Mouse (Mus musculus) CH12.LX (cell line): ENCODE measurements around the gene Tkt. TPM values are rescaled to one million over a fixed set of nuclear protein-coding genes. Genes with fewer than 3 reads are reported as not detected.

ENCODE experiments used
- DNase-seq: peaks from one replicate; pipeline ENCODE4 v3.0.0-alpha.2; 2013; ENCODE audit errors: extremely low read depth
- H3K27ac ChIP-seq: 2 replicates; pipeline ENCODE4 v1.5.1; 2012; ENCODE audit warnings: low read depth, mild to moderate bottlenecking, control low read depth, moderate library complexity; ENCODE audit not compliant: insufficient read depth
- H3K27me3 ChIP-seq: replicated peaks from 2 replicates; pipeline ENCODE3; 2012; ENCODE audit warnings: inconsistent platforms
- H3K36me3 ChIP-seq, 2 experiments: replicated peaks in 1 of 2; 2 replicates each; pipeline versions ENCODE3 to v1.6.1; 2012; ENCODE audit warnings: inconsistent platforms in 1 of 2, low read length in 1 of 2, mild to moderate bottlenecking in 1 of 2, mixed read lengths in 1 of 2, moderate library complexity in 1 of 2; ENCODE audit not compliant: control insufficient read depth in 1 of 2, insufficient read depth in 1 of 2
- H3K4me1 ChIP-seq, 2 experiments: 2 replicates each; pipeline ENCODE4 v1.6.1; 2012; ENCODE audit warnings: inconsistent platforms in 1 of 2, moderate library complexity in 1 of 2; ENCODE audit not compliant: insufficient read depth in 2 of 2, control insufficient read depth in 1 of 2
- H3K4me2 ChIP-seq: 2 replicates; pipeline ENCODE4 v1.6.1; 2012; ENCODE audit warnings: low read depth, mild to moderate bottlenecking, control low read depth; ENCODE audit not compliant: poor library complexity, insufficient read depth, severe bottlenecking
- H3K4me3 ChIP-seq, 3 experiments: fragments of 150-350 bp in 1 of 3; sonication (generic) in 1 of 3; replicated peaks in 1 of 3; 2 replicates each; pipeline versions ENCODE3 to v1.5.1; 2011 to 2012; ENCODE audit warnings: low read depth in 2 of 3, low read length in 2 of 3, mild to moderate bottlenecking in 2 of 3, moderate library complexity in 2 of 3, control low read depth in 1 of 3, improper control_type of control experiment in 1 of 3, inconsistent platforms in 1 of 3, mixed read lengths in 1 of 3; ENCODE audit not compliant: poor library complexity in 1 of 3
- H3K79me2 ChIP-seq: replicated peaks from 2 replicates; pipeline ENCODE4 v1.6.1; 2012; ENCODE audit warnings: mild to moderate bottlenecking, moderate library complexity; ENCODE audit not compliant: control insufficient read depth, poor library complexity, insufficient read depth, severe bottlenecking; ENCODE audit errors: extremely low read depth
- H3K9ac ChIP-seq: 2 replicates; pipeline ENCODE4 v1.6.1; 2012; ENCODE audit warnings: low read depth, mild to moderate bottlenecking, control low read depth, moderate library complexity; ENCODE audit not compliant: insufficient read depth
- H3K9me3 ChIP-seq: replicated peaks from 2 replicates; pipeline ENCODE3; 2012; ENCODE audit warnings: low read length, inconsistent platforms, mixed read lengths
- BHLHE40 ChIP-seq: IDR thresholded peaks from 2 replicates; pipeline ENCODE4 v1.6.1; 2011; ENCODE audit warnings: mild to moderate bottlenecking, low read depth, low read length, improper control_type of control experiment
- CHD1 ChIP-seq: IDR thresholded peaks from 2 replicates; pipeline ENCODE4 v1.6.1; 2012; ENCODE audit warnings: low read depth, low read length, improper control_type of control experiment, inconsistent platforms
- ELF1 ChIP-seq: IDR thresholded peaks from 2 replicates; pipeline ENCODE4 v1.6.1; 2014; ENCODE audit warnings: low read depth, mild to moderate bottlenecking, inconsistent platforms, low read length, improper control_type of control experiment
- EP300 ChIP-seq: IDR thresholded peaks from 2 replicates; pipeline ENCODE4 v1.6.1; 2011; ENCODE audit warnings: low read length, improper control_type of control experiment
- ETS1 ChIP-seq: conservative IDR thresholded peaks from 2 replicates; pipeline ENCODE4 v1.6.1; 2012; ENCODE audit warnings: low read depth, mild to moderate bottlenecking, inconsistent platforms, low read length, improper control_type of control experiment, moderate library complexity
- HCFC1 ChIP-seq: IDR thresholded peaks from 2 replicates; pipeline ENCODE4 v1.6.1; 2012; ENCODE audit warnings: low read depth, mild to moderate bottlenecking, inconsistent platforms, low read length, improper control_type of control experiment
- IRF4 ChIP-seq: IDR thresholded peaks from 2 replicates; pipeline ENCODE4 v1.6.1; 2014; ENCODE audit warnings: low read depth, mild to moderate bottlenecking, inconsistent platforms, low read length, improper control_type of control experiment
- JUN ChIP-seq: IDR thresholded peaks from 2 replicates; pipeline ENCODE4 v1.6.1; 2011; ENCODE audit warnings: low read depth, mild to moderate bottlenecking, low read length, improper control_type of control experiment, moderate library complexity; ENCODE audit not compliant: insufficient read depth
- KAT2A ChIP-seq: IDR thresholded peaks from 2 replicates; pipeline ENCODE4 v1.6.1; 2012; ENCODE audit warnings: low read length, improper control_type of control experiment, inconsistent platforms; ENCODE audit not compliant: insufficient replicate concordance
- MAFK ChIP-seq: IDR thresholded peaks from 2 replicates; pipeline ENCODE4 v1.6.1; 2011; ENCODE audit warnings: low read length, improper control_type of control experiment; ENCODE audit not compliant: insufficient replicate concordance
- MYC ChIP-seq: IDR thresholded peaks from 2 replicates; pipeline ENCODE4 v1.6.1; 2011; ENCODE audit warnings: low read depth, mild to moderate bottlenecking, improper control_type of control experiment, low read length
- SIN3A ChIP-seq: IDR thresholded peaks from 2 replicates; pipeline ENCODE4 v1.6.1; 2012; ENCODE audit warnings: low read length, improper control_type of control experiment, inconsistent platforms
- SMC3 ChIP-seq: IDR thresholded peaks from 2 replicates; pipeline ENCODE4 v1.6.1; 2011; ENCODE audit warnings: low read depth, low read length, improper control_type of control experiment
- TCF12 ChIP-seq: IDR thresholded peaks from 2 replicates; pipeline ENCODE4 v1.6.1; 2014; ENCODE audit warnings: low read depth, mild to moderate bottlenecking, inconsistent platforms, low read length, improper control_type of control experiment
- UBTF ChIP-seq: IDR thresholded peaks from 2 replicates; pipeline ENCODE4 v1.6.1; 2012; ENCODE audit warnings: low read depth, mild to moderate bottlenecking, inconsistent platforms, low read length, improper control_type of control experiment, moderate library complexity
- USF1 ChIP-seq: IDR thresholded peaks from 2 replicates; pipeline ENCODE4 v1.6.1; 2014; ENCODE audit warnings: low read depth, mild to moderate bottlenecking, inconsistent platforms, low read length, improper control_type of control experiment
- USF2 ChIP-seq: conservative IDR thresholded peaks from 2 replicates; pipeline ENCODE4 v1.6.1; 2011; ENCODE audit warnings: low read depth, low read length, improper control_type of control experiment
- ZMIZ1 ChIP-seq: IDR thresholded peaks from 2 replicates; pipeline ENCODE4 v1.6.1; 2012; ENCODE audit warnings: low read depth, mild to moderate bottlenecking, inconsistent platforms, low read length, improper control_type of control experiment
- ZNF384 ChIP-seq: IDR thresholded peaks from 2 replicates; pipeline ENCODE4 v1.6.1; 2012; ENCODE audit warnings: low read depth, low read length, improper control_type of control experiment, inconsistent platforms
- dilution Hi-C: fragments of 300-500 bp; cut with MboI; formaldehyde crosslinking; loops from 2 replicates; pipeline ENCODE4 v1.14.3; 2020; ENCODE audit warnings: low sequenced_read_pairs; ENCODE audit not compliant: extremely low pct_unique_long_range_greater_than_20kb, extremely low pct_ligation_motif_present
- in situ Hi-C: fragments of 300-500 bp; cut with MboI; formaldehyde crosslinking; loops from 3 replicates; pipeline ENCODE4 v1.14.3; 2019; ENCODE audit warnings: low sequenced_read_pairs, low pct_ligation_motif_present, low pct_unique_long_range_greater_than_20kb, mixed read lengths
- polyA plus RNA-seq: library from polyadenylated mRNA; unstranded; fragments of >175 nt; gene quantifications from 2 replicates; pipeline ENCODE4 v1.2.1, GENCODE M21; 2012; ENCODE audit warnings: low read depth; ENCODE audit not compliant: insufficient read length
- total RNA-seq, 2 experiments: library from RNA; depleted of rRNA; stranded (reverse); fragments of 300-350 nt in 1 of 2; fragments of >200 nt in 1 of 2; gene quantifications; 2 replicates each; pipeline ENCODE4 v1.2.3; 2012 to 2014

The Tkt gene
- total and polyA plus RNA-seq, 3 experiments: 450 to 837 (median 456) TPM

DNA sequence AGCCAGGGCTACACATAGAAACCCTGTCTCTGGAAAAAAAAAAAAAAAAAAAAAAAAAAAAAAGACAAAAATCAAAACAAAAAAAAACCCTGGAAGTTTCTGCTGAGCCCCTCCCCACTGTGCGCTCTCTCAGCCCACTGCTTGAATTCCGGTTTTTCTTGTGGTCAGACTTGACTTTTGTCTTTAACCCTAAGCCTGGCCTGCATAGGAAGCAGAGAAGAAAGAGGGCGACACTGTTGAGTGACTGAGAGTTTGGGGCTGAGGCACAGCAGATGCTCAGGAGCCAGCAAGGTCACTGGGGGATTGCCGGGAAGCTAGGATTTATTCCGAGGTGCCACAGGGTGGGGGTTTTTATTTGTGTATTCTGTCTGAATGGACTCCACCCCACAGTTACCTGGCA is 31.7 kb downstream of the Tkt start:
- Histone ChIP-seq H3K9me3 (no peaks in the 10 kb centered on the region), H3K9ac (no peak overlapping the region), H3K4me3 (no peak overlapping the region), H3K27ac (no peak overlapping the region), H3K79me2 (no peaks in the 10 kb centered on the region), H3K4me1 (peaks cover 6 to 40% of the 10 kb centered on the region in 2 experiments), H3K27me3 (no peaks in the 10 kb centered on the region), H3K36me3 (peaks cover 8 to 23% of the 10 kb centered on the region in 2 experiments), H3K4me2 (no peak overlapping the region)
- no peak for DNase-seq
- dilution Hi-C loops (no loop called here), in situ Hi-C loops (loop anchor here (10.0 kb wide), 1 partner anchor 275 kb away; no protein-coding TSS in a partner anchor)
- TF ChIP-seq IRF4 (no peak), ZNF384 (peak; percentile 25; the same call in 1 of the 2 replicates), TCF12 (no peak)

- TF ChIP-seq SIN3A (no peak), ELF1 (no peak), MYC (no peak), JUN (no peak), SMC3 (no peak), EP300 (no peak), BHLHE40 (no peak), ZMIZ1 (no peak), MAFK (no peak), UBTF (no peak), USF1 (no peak), USF2 (no peak), HCFC1 (no peak), TCF12 (no peak), CHD1 (no peak), IRF4 (no peak), ETS1 (no peak), KAT2A (no peak)
- no peak for DNase-seq
These were observed 33.1 kb downstream of the Tkt start for GRCm38 (mm10) chr14:30581238-30581637.

More at GRCm38 (mm10) chr14:30581238-30581637, 33.1 kb downstream of the Tkt start:
- in situ Hi-C loops: loop anchor here (10.0 kb wide), 1 partner anchor 274 kb away; no protein-coding TSS in a partner anchor
- H3K27ac ChIP-seq: no peak overlapping the region
- H3K4me2 ChIP-seq: no peak overlapping the region
- peaks cover 7 to 49% of the 10 kb centered on the region in 2 experiments for H3K4me1 ChIP-seq
- no peak overlapping the region for H3K9ac ChIP-seq
- H3K79me2 ChIP-seq: no peaks in the 10 kb centered on the region
- H3K4me3 ChIP-seq: no peak overlapping the region
- dilution Hi-C loops: no loop called here
- no peaks in the 10 kb centered on the region for H3K27me3 ChIP-seq
- H3K36me3 ChIP-seq: peaks cover 0 to 9% of the 10 kb centered on the region in 2 experiments
- H3K9me3 ChIP-seq: no peaks in the 10 kb centered on the region
